Mouse (Mus musculus): Measurements from ENCODE around the gene Rnase11.
"Not testable (repeated sequence)": the region's sequence is repeated elsewhere in the genome, so short reads cannot be mapped to it uniquely, and the experiment has no call there.

Rnase11 gene

DNA sequence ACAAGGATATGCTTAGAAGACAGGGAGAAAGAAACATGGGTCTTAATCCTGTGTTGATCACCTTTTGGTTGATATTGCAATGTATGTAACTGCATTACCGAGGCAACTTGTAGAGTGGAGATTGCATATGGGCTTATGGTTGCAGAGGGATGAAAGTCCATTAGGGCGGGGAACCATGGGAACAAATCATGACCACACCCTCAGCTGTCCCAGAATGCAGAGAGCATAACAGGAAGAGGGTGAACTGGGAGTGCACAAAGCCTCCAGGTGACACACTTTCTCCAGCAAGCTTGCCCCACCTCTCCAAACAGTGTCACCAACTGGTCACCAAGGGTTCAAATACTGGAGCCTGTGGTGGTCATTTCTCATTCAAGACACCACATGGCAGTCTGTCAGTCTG lies 31.1 kb upstream of the Rnase11 start:
- DNase-seq (ENCODE audit: low spot score in 2 of 2), result no peak

DNA sequence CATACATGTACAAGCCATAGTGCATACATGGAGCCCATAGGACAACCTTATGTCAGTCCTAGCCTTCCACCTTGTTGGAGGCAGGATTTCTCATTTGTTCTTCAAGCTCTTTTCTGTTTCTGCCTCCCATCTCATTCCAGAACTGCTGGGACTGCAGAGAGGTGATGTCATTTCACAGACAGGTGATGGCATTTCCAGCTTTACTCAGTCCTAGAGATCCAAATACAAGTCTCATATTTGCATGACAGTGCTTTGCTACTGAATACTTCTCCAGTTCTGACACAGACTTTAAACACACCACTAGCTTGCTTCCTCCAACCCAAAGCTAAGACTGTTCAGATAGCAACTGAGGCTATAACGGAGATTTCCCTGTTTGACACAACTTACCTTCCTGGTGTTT lies 29.2 kb upstream of the Rnase11 start:
- no peak for DNase-seq (ENCODE audit: low spot score in 2 of 2)

DNA sequence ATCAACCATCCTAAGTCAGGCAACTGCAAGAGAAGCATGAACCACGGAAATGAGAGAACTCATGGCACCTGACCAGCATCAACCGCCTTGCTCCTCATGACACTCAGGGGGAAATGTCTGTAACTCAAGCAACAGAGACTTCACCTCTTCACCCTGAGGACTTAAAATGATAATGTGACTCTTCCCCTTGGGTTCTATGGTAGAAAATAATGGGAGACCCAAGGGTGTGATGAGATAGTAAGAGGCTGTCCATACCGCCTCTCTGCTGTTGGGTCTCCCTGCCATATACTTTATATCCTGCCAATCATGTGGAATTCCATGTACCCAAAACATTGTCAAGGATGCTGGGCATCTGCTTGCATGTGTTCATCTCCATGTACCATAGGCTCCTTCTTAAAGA lies 24.4 kb upstream of the Rnase11 start, which contains the start of gene Olfr750:
TSS of gene Olfr750 (minus strand) at position 101 of the 400 bp plus-strand sequence.
- no peak for DNase-seq (ENCODE audit: low spot score in 2 of 2)

DNA sequence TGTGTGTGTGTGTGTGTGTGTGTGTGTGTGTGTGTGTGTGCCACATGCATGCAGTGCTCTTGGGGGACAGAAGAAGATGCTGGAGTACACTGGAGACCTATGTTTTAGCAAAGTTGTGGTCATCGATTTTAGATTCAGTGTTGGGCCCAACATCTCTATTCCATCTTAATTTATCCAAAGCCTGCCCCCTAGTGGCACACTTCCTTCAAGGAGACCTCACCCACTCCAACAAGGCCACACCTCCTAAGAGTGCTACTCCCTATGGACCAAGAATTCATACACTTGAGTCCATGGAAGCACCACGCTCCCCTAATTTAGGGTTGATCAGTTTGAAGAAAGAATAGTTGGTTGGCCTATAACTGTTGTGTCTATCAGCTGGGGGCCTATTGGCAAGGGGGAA lies 19.7 kb upstream of the Rnase11 start:
- no peak for DNase-seq (ENCODE audit: low spot score in 2 of 2)

DNA sequence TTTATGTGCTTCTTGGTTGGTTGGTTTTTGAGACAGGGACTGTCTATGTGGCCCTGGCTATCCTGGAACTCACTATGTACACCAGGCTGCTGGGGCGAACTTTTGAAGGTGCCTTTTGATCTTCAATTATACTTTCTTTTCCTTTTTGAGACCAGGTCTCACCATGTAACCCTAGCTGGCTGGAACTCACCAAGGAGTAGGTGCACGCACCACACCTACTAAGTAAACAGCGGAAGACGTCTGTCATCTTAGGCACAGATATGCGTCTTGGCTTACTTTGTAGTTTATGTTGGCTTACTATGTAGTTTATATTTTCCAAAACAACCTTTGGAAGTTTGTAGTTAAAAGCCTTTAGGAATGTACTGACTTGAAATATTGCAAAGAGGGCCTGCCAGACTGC lies 19.0 kb upstream of the Rnase11 start:
- no peak for DNase-seq (ENCODE audit: low spot score in 2 of 2)

DNA sequence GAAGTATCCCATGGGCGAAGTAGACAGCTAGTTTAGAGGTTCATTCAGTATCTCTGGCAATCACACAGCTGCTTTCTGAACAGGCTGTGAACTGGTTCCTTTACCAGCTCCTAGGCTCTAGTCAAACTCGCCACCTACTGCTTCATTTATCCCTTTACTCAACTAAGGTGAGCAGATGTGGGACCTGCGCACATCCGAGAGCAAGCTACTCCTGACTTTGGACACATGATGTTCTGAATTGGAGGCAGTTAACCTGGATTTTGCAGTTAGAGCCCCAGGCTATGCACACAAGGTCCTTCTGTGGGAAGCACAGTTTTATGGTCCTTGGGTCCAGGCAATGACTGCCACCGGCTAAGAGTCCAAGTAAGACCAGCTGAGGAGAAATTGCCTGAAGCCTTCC lies 10.8 kb upstream of the Rnase11 start:
- DNase-seq (ENCODE audit: low spot score in 2 of 2), result no peak

DNA sequence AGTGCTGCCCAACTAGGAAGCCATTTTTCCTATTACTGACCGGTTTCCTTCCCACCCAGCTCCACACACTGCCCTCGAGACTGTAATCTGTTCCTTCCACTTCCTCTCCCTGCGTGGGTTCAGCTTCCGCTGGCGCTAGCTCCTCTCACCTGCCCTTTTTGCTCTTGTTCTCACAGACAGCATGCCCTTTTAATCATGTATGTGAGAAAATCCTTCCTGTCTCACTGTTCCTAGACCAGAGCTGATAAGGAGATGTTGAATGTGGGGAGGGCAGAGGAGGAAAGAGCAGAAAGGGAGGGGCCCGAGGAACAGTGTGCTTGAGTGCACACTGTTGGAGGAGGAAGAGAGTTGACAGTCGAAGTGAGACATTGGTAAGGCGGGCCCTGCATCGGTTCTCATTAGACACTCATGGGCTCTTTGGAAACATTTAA lies 7.5 kb upstream of the Rnase11 start, which contains the start of gene Rnase12:
TSS of gene Rnase12 (minus strand) at position 261 of the 431 bp plus-strand sequence.
- no peak for DNase-seq (ENCODE audit: low spot score in 2 of 2)

DNA sequence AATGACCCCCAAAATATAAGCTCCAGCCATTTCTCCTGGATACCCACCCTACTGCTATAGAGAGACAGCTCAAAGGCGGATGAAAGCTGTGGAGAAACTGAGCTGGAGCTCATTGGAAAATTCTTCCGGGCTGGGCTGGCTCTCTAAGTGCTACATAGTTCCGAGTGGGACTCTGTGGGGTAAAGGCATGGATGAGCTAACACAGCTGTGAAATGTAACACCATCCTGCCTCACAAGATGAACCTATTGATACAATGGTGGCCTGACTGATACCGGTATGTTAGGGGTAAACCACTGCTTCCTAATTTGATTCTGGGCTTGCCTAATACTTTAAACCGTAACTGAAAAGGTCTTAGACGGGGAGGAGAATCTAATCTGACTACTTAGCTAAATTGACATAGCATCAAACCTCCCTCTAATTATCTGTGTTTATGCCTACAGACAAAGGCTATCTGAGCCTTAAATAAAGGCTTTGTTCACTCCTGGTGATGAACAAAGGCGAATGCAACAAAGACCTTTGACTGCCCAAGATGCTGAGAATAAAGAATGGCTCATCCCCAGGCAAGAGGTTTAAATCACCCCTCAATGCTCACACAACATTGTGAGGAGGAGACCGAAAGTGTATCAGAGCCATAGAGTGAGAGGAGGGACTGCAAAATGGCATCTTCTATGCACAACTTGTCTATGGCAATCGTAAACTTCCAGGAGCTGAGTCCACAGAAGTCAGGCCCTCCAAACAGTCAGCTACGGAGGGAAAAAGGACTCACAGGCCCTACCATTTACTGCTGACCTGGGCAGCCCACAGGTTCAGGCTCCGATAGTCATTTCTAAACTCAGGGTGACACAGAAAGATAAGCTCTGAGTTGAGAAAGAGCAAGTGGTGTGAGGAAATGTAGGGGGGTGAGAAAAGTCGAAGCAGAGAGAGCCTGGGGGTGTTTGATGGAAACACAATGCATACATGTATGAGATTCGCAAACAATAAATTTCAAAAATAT lies 4.6 kb upstream of the Rnase11 start:
- no peak for DNase-seq (ENCODE audit: low spot score in 2 of 2)

DNA sequence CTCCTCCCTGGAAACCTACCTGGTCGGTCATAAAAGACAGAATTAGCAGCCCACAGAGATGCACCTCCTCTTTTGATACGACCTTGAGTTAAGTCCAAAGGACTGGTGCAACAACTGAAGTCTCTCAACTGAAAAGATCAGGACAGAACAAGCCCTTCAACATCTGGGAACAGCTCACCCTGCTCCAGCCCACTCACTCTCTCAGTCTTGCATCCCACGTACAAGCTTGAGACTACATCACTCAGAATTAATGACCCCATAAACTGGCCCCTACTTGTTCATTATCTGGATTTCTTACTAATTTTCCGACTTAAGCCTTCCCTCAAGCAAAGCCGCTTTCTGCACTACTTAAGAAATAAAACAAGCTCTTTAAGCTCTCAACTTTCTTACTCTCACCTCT lies 3.2 kb upstream of the Rnase11 start:
- DNase-seq (ENCODE audit: low spot score in 2 of 2), result no peak

DNA sequence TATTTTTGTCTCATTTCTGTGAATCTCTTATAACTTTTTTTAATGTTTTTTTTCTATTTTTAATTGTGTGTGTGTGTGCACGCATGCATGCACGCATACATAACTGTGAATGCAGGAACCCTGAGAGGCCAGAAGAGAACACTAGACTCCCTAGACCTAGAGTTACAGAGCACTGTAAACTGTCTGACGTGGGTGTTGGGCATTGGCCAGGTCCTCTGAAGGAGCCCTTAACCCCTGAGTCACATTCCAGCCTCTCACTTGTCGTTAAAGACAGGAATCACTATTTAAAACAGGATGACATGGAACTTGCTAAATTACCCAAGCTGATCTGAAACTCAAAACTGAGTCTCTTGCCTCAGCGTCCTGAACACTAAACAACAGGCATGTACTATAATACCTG lies 2.0 kb upstream of the Rnase11 start:
- DNase-seq (ENCODE audit: low spot score in 2 of 2), result no peak

DNA sequence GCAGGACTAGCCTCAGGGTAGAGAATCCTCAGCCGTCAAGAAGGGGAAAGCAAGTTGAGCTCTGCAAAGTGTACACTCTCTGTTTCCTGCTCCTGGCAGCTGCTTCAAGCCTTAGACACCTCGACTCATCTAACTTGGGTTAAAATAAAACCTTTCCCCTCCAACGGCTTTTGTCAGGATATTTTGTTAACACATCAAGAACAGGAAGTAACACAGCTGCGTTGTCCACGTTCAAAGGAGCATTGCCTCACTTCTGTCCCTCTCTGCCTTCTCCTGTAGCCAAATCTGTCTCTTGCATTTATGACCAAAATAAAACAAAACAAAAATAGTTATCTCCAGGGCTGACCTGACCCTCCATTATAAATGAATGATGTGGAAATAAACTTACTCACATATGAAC lies 2.1 kb downstream of the Rnase11 start:
- no peak for DNase-seq (ENCODE audit: low spot score in 2 of 2)

DNA sequence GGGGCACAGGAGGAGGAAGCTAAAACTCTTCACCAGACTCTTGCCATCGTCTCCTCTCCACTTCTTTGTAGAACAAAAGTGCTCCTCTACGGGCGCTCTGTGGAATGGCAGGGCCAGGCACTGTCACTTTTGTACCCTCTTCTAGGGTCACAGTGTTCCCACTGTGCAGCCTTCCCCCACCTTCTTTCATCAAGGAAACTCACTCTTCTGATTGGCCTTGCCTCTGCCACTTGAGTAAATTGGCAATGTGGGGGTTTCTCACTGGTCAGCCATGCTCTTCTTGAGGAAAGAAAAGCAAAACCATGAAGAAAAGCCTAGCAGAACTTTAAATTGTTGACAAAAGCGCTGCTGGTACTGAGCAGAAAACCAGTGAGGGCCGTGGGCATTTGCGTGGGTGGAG lies 8.2 kb downstream of the Rnase11 start, which contains the start of gene Rnase9:
TSS of gene Rnase9 (minus strand) at position 101 of the 400 bp plus-strand sequence.
- DNase-seq (ENCODE audit: low spot score in 2 of 2), result no peak

DNA sequence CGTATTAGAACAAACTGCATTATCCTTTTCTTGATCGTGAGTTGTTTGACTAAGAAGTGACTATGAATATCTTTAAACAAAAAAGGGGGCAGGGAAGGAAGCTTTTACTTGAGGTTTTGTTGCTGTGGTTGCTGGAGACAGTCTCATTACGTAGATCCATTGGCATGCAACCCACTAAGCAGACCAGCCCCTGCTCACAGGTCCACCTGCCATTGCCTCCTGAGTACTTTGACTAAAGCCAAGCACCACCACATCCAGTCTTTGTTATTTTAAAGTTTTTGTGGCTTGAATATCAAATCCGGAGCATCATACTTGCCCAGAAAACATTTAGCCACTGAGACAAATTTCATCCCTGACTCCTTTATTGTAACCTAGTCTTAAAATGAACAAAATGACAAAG lies 13.7 kb downstream of the Rnase11 start:
- no peak for DNase-seq (ENCODE audit: low spot score in 2 of 2)

DNA sequence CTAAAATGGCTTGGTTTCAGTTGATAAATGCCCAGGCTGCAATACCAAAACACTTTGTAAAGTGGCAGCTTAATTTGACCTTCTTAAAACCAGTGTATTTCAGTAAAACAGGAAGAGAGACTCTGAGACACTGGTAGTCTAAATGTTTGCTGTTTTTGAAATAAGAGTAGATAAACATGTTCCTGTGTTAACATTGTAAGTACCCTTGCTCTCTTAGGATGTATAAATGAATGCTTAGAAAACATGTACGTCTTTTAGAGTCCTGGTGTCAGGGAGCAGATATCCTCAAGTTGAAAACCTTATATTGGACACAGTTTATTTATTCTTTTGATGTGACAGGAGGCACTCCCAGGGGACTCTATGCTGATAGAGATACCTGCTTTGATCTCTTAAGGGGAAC lies 14.8 kb downstream of the Rnase11 start:
- no peak for DNase-seq (ENCODE audit: low spot score in 2 of 2)

DNA sequence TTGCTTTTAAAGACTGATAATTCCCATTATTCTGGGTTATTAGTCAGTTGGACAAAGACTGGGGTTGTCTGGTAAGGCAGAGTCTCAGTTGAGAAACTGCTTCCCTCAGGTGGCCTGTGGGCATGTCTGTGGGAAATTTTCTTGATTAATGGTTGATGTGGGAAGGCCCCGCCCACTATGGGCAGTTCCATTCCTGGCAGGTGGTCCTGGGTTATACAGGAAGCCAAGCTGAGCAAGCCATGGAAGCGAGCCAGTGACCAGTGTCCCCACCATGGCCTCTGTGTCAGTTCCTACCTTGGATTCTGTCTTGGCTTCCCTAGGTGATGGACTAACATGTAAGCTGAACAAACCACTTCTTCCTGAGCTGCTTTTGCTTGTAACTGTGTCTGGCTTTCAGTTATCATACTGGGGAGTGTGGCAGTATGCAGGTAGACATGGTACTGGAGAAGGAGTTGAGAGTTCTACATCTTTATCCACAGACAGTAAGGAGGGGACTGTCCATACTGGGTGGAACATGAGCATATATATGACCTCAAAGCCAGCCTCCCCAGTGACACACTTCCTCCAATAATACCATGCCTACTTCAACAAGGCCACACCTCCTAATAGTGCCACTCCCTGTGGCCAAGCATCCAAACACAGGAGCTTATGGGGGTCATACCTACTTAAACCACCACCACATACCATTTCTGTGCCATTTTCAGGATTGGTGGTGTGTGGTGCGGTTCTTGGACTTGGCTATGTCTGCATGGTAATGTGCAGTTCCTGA lies 22.4 kb downstream of the Rnase11 start:
- no peak for DNase-seq (ENCODE audit: low spot score in 2 of 2)

DNA sequence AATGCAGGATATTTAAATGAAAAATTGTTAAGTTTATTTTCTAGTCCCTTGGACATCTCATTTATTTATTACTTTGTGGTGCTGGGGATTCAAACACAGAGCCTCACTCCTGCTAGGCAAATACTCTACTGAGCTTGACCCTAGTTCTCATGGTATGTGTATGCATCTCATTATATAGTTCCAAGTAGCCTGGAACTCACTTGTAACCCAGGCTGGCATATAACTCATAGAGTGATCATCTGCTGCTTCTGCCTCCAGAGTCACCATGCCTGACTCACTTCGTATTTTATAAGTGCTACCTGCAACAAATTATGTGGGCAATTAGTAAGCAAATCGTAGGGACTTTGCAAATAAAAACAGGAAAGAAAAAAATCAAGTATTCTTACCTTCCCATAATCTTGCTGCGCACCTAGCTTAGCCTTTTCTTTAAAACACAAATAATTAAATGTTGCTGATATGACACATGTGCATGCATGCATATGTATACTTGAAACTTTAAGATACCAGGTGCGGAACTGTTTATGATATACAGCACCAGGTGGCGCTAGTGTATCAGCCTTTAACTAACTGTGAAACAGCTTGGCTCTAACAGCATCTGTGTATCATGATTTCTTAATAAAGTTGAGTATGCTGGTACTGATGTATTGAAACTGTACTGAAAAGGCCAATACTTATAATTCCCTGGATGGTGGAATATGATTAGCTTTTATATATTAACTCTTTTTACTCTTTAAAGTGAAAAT lies 23.4 kb downstream of the Rnase11 start:
- DNase-seq (ENCODE audit: low spot score in 2 of 2), result peak; percentile 70 to 72

DNA sequence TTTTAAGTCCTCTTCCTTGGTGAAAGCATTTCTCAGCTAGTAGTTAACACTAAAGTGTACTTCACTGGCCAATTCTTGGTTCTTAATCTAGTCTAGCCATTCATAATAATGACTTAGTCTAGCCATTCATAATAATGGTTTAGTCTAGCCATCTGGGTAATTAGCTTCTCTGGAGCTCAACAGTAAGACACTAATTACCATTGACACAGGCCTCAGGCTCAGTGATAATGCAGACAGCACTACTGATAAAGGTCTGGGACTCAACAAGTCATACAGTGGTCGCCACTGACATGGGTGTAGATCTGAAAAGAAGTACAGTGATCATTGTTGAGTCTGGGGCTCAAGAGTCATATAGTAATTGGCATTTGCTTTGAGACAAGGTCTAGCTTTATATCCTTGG lies 25.1 kb downstream of the Rnase11 start:
- no peak for DNase-seq (ENCODE audit: low spot score in 2 of 2)

DNA sequence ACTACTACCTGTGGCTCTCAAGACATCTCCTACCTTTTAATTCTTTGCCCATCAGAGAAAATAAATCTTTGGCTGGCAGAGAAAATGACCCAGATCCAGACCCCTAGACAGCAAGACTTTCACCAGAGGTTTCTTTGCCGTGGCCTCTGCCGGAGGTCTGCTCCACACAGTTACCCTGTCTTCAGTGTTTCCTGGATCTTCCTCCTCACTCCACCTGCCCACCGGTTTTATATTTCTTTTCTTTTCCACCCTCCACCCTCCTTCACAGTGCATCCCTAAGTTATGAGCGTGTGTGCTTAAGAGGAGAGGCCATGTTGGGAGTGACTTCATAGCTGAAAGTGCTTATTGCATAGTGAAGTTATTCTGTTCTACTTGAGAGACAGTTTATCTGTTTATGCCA lies 26.5 kb downstream of the Rnase11 start:
- no peak for DNase-seq (ENCODE audit: low spot score in 2 of 2)

DNA sequence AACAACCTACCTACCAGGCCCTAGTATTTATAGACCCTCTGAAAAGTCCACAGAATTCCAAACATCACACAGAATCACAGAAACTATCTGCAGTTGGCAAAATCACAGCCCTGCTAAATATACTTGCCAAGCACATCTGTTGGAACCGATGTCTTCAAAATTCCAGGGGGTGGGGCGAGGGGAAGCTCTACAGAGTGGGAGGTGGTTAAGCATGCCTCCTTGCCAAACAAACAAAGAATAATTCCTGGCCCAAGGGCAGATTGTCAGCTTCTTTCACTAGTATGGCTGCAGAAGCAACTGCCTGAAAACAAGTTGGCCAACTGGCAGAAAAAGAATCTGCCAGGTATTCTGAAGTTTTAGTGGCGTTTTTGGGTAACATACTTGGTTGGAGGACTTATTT lies 32.7 kb downstream of the Rnase11 start:
- DNase-seq (ENCODE audit: low spot score in 2 of 2), result no peak

DNA sequence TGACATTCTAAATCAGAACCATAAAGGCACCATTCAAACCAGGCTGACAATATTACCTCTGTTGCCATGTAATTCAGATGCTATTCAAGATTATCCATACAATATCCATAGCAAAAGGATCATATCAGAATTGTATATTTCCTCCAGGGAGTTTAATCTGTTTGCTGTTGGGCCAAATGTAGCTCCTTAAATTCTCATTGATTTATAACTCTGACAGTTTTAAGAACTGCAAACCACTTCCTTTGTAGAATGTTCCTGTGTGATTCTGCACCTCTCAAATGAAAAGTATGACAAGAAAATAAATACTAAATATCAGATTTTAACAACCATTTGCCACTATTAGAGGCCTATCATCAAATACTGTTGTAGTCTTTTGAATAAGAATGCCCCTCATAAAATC lies 34.2 kb downstream of the Rnase11 start:
- no peak for DNase-seq (ENCODE audit: low spot score in 2 of 2)

DNA sequence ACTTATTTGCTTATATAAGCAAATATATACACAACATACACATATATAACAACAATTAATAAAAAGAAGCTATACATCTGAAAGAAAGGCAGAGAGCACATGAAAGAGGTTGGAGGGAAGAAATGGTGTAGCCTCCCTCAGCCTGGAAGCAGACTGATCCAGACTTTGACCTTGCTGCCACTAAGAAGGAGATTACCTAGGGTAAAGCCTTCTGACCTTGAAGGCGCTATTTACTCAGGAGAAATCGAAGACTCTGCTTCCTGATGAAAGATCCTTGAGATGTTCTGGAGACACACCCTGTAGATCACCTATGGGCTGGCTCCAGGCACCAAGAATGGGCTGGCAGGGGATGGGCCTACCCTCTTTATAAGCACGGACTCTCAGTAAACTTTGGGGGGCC lies 35.2 kb downstream of the Rnase11 start:
- DNase-seq (ENCODE audit: low spot score in 2 of 2), result not testable (repeated sequence)

DNA sequence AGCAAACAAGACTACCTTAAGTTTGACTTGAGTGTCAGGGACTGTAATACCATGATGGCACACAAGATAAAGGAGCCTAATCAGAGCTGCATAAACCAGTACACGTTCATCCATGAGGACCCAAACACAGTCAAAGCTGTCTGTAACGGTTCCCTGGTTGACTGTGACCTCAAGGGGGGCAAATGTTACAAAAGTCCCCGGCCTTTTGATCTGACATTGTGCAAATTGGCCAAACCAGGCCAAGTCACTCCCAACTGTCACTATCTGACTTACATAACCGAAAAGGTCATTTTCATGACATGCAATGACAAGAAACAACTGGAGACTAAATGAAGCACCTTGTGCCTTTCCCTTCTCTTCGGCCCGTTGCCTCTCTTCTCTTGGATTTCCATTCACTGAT lies 40.4 kb downstream of the Rnase11 start:
- DNase-seq (ENCODE audit: low spot score in 2 of 2), result no peak
